Mouse (Mus musculus) heart, postnatal 0 days (tissue): ENCODE data around the gene Syce3.

Source experiments
- CTCF ChIP-seq: IDR thresholded peaks from 2 replicates; pipeline ENCODE4 v1.5.1; 2016; ENCODE audit warnings: antibody characterized with exemption, control low read depth, low read depth
- EP300 ChIP-seq: IDR thresholded peaks from 2 replicates; pipeline ENCODE4 v1.6.1; 2016; ENCODE audit warnings: antibody characterized with exemption, low read depth

GRCm38 (mm10) chr15:89379429-89379828 is 30.9 kb downstream of the Syce3 start:
- TF ChIP-seq CTCF (no peak), EP300 (no peak)
